Mouse (Mus musculus): ENCODE data around the gene Gabrb3. TPM values are rescaled to one million over a fixed set of nuclear protein-coding genes. Genes with fewer than 3 reads are reported as not detected.
A peak's percentile ranks its signal among the peaks of the same experiment; 100 is the strongest.
"Not testable (repeated sequence)": the region's sequence is repeated elsewhere in the genome, so short reads cannot be mapped to it uniquely, and the experiment has no call there.

Gene Gabrb3
- polyA plus RNA-seq, 1 experiment from 2014 or later: 67.4 TPM

- 76% methylated on average over 7 of the region's 7 CpGs for WGBS
- Histone ChIP-seq H3K9ac (ENCODE audit: low read depth, low read length) (no peak overlapping the region), H3K9me3 (replicated peaks; ENCODE audit: control insufficient read depth, low read length, poor library complexity, severe bottlenecking) (no peaks in the 10 kb centered on the region), H3K36me3 (ENCODE audit: control insufficient read depth, insufficient read depth, low read length) (no peaks in the 10 kb centered on the region), H3K4me1 (ENCODE audit: control insufficient read depth, insufficient read depth, low read length) (peaks cover 12% of the 10 kb centered on the region; the same call in 1 of the 2 replicates), H3K4me3 (ENCODE audit: low read depth, low read length) (no peak overlapping the region), H3K27ac (ENCODE audit: low read length) (0 out of 2 replicates have a peak overlapping the region, but pooled peaks have one; percentile 4), H3K4me2 (ENCODE audit: low read length) (no peak overlapping the region), H3K27me3 (ENCODE audit: control insufficient read depth, insufficient read depth, low read depth, low read length) (no peaks in the 10 kb centered on the region)
- no peak for ATAC-seq
These were observed 287.7 kb downstream of the Gabrb3 start for GRCm38 (mm10) chr7:57706976-57707740.

GRCm38 (mm10) chr7:57711709-57712108, 292.2 kb downstream of the Gabrb3 start:
- peaks cover 6% of the 10 kb centered on the region; the same call in 1 of the 2 replicates for H3K4me1 ChIP-seq (ENCODE audit: control insufficient read depth, insufficient read depth, low read length)
- no peak overlapping the region for H3K27ac ChIP-seq (ENCODE audit: low read length)
- ATAC-seq: no peak
- H3K4me2 ChIP-seq (ENCODE audit: low read length): no peak overlapping the region
- no peaks in the 10 kb centered on the region for H3K27me3 ChIP-seq (ENCODE audit: control insufficient read depth, insufficient read depth, low read depth, low read length)
- no peak overlapping the region for H3K9ac ChIP-seq (ENCODE audit: low read depth, low read length)
- no peaks in the 10 kb centered on the region for H3K36me3 ChIP-seq (ENCODE audit: control insufficient read depth, insufficient read depth, low read length)
- no peak overlapping the region for H3K4me3 ChIP-seq (ENCODE audit: low read depth, low read length)
- H3K9me3 ChIP-seq (replicated peaks; ENCODE audit: control insufficient read depth, low read length, poor library complexity, severe bottlenecking): no peaks in the 10 kb centered on the region

- no peaks in the 10 kb centered on the region for H3K27me3 ChIP-seq (ENCODE audit: control insufficient read depth, insufficient read depth, low read depth, low read length)
- no peaks in the 10 kb centered on the region for H3K4me1 ChIP-seq (ENCODE audit: control insufficient read depth, insufficient read depth, low read length)
- H3K36me3 ChIP-seq (ENCODE audit: control insufficient read depth, insufficient read depth, low read length): no peaks in the 10 kb centered on the region
- WGBS: 79% methylated on average over 2 of the region's 2 CpGs
- no peak overlapping the region for H3K4me3 ChIP-seq (ENCODE audit: low read depth, low read length)
- no peak overlapping the region for H3K4me2 ChIP-seq (ENCODE audit: low read length)
- no peaks in the 10 kb centered on the region for H3K9me3 ChIP-seq (replicated peaks; ENCODE audit: control insufficient read depth, low read length, poor library complexity, severe bottlenecking)
- ATAC-seq: no peak
- H3K27ac ChIP-seq (ENCODE audit: low read length): no peak overlapping the region
- no peak overlapping the region for H3K9ac ChIP-seq (ENCODE audit: low read depth, low read length)
These were observed 327.3 kb downstream of the Gabrb3 start for GRCm38 (mm10) chr7:57746836-57747235.

- no peaks in the 10 kb centered on the region for H3K36me3 ChIP-seq (ENCODE audit: control insufficient read depth, insufficient read depth, low read length)
- H3K4me1 ChIP-seq (ENCODE audit: control insufficient read depth, insufficient read depth, low read length): no peaks in the 10 kb centered on the region
- no peak overlapping the region for H3K4me3 ChIP-seq (ENCODE audit: low read depth, low read length)
- no peaks in the 10 kb centered on the region for H3K9me3 ChIP-seq (replicated peaks; ENCODE audit: control insufficient read depth, low read length, poor library complexity, severe bottlenecking)
- no peak overlapping the region for H3K9ac ChIP-seq (ENCODE audit: low read depth, low read length)
- 91% methylated on average over 5 of the region's 5 CpGs for WGBS
- no peak overlapping the region for H3K4me2 ChIP-seq (ENCODE audit: low read length)
- no peaks in the 10 kb centered on the region for H3K27me3 ChIP-seq (ENCODE audit: control insufficient read depth, insufficient read depth, low read depth, low read length)
- no peak for ATAC-seq
- no peak overlapping the region for H3K27ac ChIP-seq (ENCODE audit: low read length)
These were observed 341.0 kb downstream of the Gabrb3 start for GRCm38 (mm10) chr7:57760466-57760865.

GRCm38 (mm10) chr7:57778754-57779153, 359.3 kb downstream of the Gabrb3 start:
- ATAC-seq: no peak
- H3K9ac ChIP-seq (ENCODE audit: low read depth, low read length): no peak overlapping the region
- no peaks in the 10 kb centered on the region for H3K9me3 ChIP-seq (replicated peaks; ENCODE audit: control insufficient read depth, low read length, poor library complexity, severe bottlenecking)
- no peak overlapping the region for H3K27ac ChIP-seq (ENCODE audit: low read length)
- no peaks in the 10 kb centered on the region for H3K36me3 ChIP-seq (ENCODE audit: control insufficient read depth, insufficient read depth, low read length)
- H3K4me2 ChIP-seq (ENCODE audit: low read length): no peak overlapping the region
- no peaks in the 10 kb centered on the region for H3K27me3 ChIP-seq (ENCODE audit: control insufficient read depth, insufficient read depth, low read depth, low read length)
- 49% methylated on average over 5 of the region's 5 CpGs for WGBS
- H3K4me1 ChIP-seq (ENCODE audit: control insufficient read depth, insufficient read depth, low read length): peaks cover 2% of the 10 kb centered on the region; the same call in 1 of the 2 replicates
- no peak overlapping the region for H3K4me3 ChIP-seq (ENCODE audit: low read depth, low read length)

GRCm38 (mm10) chr7:57786102-57786501, 366.6 kb downstream of the Gabrb3 start:
- WGBS: 78% methylated on average over 2 of the region's 2 CpGs
- not testable (repeated sequence) for H3K4me1 ChIP-seq (ENCODE audit: control insufficient read depth, insufficient read depth, low read length); H3K4me3 ChIP-seq (ENCODE audit: low read depth, low read length); H3K36me3 ChIP-seq (ENCODE audit: control insufficient read depth, insufficient read depth, low read length); H3K27ac ChIP-seq (ENCODE audit: low read length); ATAC-seq; H3K27me3 ChIP-seq (ENCODE audit: control insufficient read depth, insufficient read depth, low read depth, low read length); H3K9me3 ChIP-seq (replicated peaks; ENCODE audit: control insufficient read depth, low read length, poor library complexity, severe bottlenecking); H3K4me2 ChIP-seq (ENCODE audit: low read length); H3K9ac ChIP-seq (ENCODE audit: low read depth, low read length)

GRCm38 (mm10) chr7:57787520-57787919, 368.0 kb downstream of the Gabrb3 start:
- H3K36me3 ChIP-seq (ENCODE audit: control insufficient read depth, insufficient read depth, low read length): peaks cover 3% of the 10 kb centered on the region; the same call in 1 of the 2 replicates
- H3K27me3 ChIP-seq (ENCODE audit: control insufficient read depth, insufficient read depth, low read depth, low read length): no peaks in the 10 kb centered on the region
- no peak overlapping the region for H3K9ac ChIP-seq (ENCODE audit: low read depth, low read length)
- WGBS: 79% methylated on average over 2 of the region's 2 CpGs
- no peak overlapping the region for H3K4me3 ChIP-seq (ENCODE audit: low read depth, low read length)
- H3K27ac ChIP-seq (ENCODE audit: low read length): no peak overlapping the region
- H3K4me1 ChIP-seq (ENCODE audit: control insufficient read depth, insufficient read depth, low read length): no peaks in the 10 kb centered on the region
- no peak for ATAC-seq
- no peak overlapping the region for H3K4me2 ChIP-seq (ENCODE audit: low read length)
- no peaks in the 10 kb centered on the region for H3K9me3 ChIP-seq (replicated peaks; ENCODE audit: control insufficient read depth, low read length, poor library complexity, severe bottlenecking)

- WGBS: 89% methylated on average over 1 of the region's 1 CpGs
- H3K36me3 ChIP-seq (ENCODE audit: control insufficient read depth, insufficient read depth, low read length): no peaks in the 10 kb centered on the region
- no peaks in the 10 kb centered on the region for H3K27me3 ChIP-seq (ENCODE audit: control insufficient read depth, insufficient read depth, low read depth, low read length)
- no peaks in the 10 kb centered on the region for H3K9me3 ChIP-seq (replicated peaks; ENCODE audit: control insufficient read depth, low read length, poor library complexity, severe bottlenecking)
- no peak overlapping the region for H3K27ac ChIP-seq (ENCODE audit: low read length)
- H3K4me3 ChIP-seq (ENCODE audit: low read depth, low read length): no peak overlapping the region
- ATAC-seq: no peak
- H3K4me1 ChIP-seq (ENCODE audit: control insufficient read depth, insufficient read depth, low read length): no peaks in the 10 kb centered on the region
- no peak overlapping the region for H3K9ac ChIP-seq (ENCODE audit: low read depth, low read length)
- H3K4me2 ChIP-seq (ENCODE audit: low read length): no peak overlapping the region
These were observed 383.8 kb downstream of the Gabrb3 start for GRCm38 (mm10) chr7:57803266-57803665.

- no peaks in the 10 kb centered on the region for H3K4me1 ChIP-seq (ENCODE audit: control insufficient read depth, insufficient read depth, low read length)
- H3K4me2 ChIP-seq (ENCODE audit: low read length): no peak overlapping the region
- H3K27me3 ChIP-seq (ENCODE audit: control insufficient read depth, insufficient read depth, low read depth, low read length): no peaks in the 10 kb centered on the region
- H3K27ac ChIP-seq (ENCODE audit: low read length): no peak overlapping the region
- H3K4me3 ChIP-seq (ENCODE audit: low read depth, low read length): no peak overlapping the region
- H3K9ac ChIP-seq (ENCODE audit: low read depth, low read length): no peak overlapping the region
- H3K36me3 ChIP-seq (ENCODE audit: control insufficient read depth, insufficient read depth, low read length): peaks cover 9% of the 10 kb centered on the region; the same call in 1 of the 2 replicates
- 20% methylated on average over 1 of the region's 1 CpGs for WGBS
- no peaks in the 10 kb centered on the region for H3K9me3 ChIP-seq (replicated peaks; ENCODE audit: control insufficient read depth, low read length, poor library complexity, severe bottlenecking)
- ATAC-seq: no peak
These were observed 394.2 kb downstream of the Gabrb3 start for GRCm38 (mm10) chr7:57813716-57814115.

All from midbrain, embryonic 16.5 days (tissue).